Mouse (Mus musculus) limb, embryonic 12.5 days (tissue): ENCODE data around the gene Aen. TPM values are rescaled to one million over a fixed set of nuclear protein-coding genes. Genes with fewer than 3 reads are reported as not detected.
A peak's percentile ranks its signal among the peaks of the same experiment; 100 is the strongest.

Experiments
- ATAC-seq: fragments of 200-750 bp; cut with Nextera tagmentation; 2 replicates; pipeline ENCODE4 v1.8.0; 2017; ENCODE audit warnings: low read depth, moderate TSS enrichment; ENCODE audit not compliant: insufficient number of reproducible peaks, insufficient read depth, low FRiP score, low TSS enrichment
- H3K27ac ChIP-seq: fragments of 300-500 bp; sonication (generic); 2 replicates; pipeline ENCODE4 v1.5.1; 2016; ENCODE audit warnings: mild to moderate bottlenecking, moderate library complexity
- H3K27me3 ChIP-seq: fragments of 300-500 bp; sonication (generic); 2 replicates; pipeline ENCODE4 v1.6.1; 2016; ENCODE audit warnings: mild to moderate bottlenecking, moderate library complexity
- H3K36me3 ChIP-seq: fragments of 300-500 bp; sonication (generic); 2 replicates; pipeline ENCODE4 v1.6.1; 2016; ENCODE audit warnings: mild to moderate bottlenecking, moderate library complexity
- H3K4me1 ChIP-seq: fragments of 300-500 bp; sonication (generic); replicated peaks from 2 replicates; pipeline ENCODE4 v1.6.1; 2016
- H3K4me2 ChIP-seq: fragments of 300-500 bp; sonication (generic); 2 replicates; pipeline ENCODE4 v1.6.1; 2016; ENCODE audit warnings: mild to moderate bottlenecking, moderate library complexity
- H3K4me3 ChIP-seq: fragments of 300-500 bp; sonication (generic); replicated peaks from 2 replicates; pipeline ENCODE4 v1.5.1; 2016; ENCODE audit warnings: mild to moderate bottlenecking
- H3K9ac ChIP-seq: fragments of 300-500 bp; sonication (generic); replicated peaks from 2 replicates; pipeline ENCODE4 v1.6.1; 2016; ENCODE audit warnings: mild to moderate bottlenecking, moderate library complexity
- H3K9me3 ChIP-seq: fragments of 300-500 bp; sonication (generic); 2 replicates; pipeline ENCODE4 v1.6.1; 2016; ENCODE audit warnings: mild to moderate bottlenecking, moderate library complexity
- WGBS: fragments of 180-500 bp; shearing (Covaris S2); methylation state at CpG from one replicate; pipeline ENCODE4 v1.1.7; 2016; 5-methylcytosine and 5-hydroxymethylcytosine counted together
- microRNA-seq: library from miRNA; unstranded; fragments of <30 nt; microRNA quantifications from one replicate; pipeline ENCODE4, GENCODE M21; 2017
- polyA plus RNA-seq: library from polyadenylated mRNA; unstranded; fragments of >200 nt; fragmentation: Nextera tagmentation; extraction: Ambion mirVana; gene quantifications from 2 replicates; pipeline ENCODE4 v1.2.1, GENCODE M21; 2016

The Aen gene
- polyA plus RNA-seq, 1 experiment from 2014 or later: 36.4 TPM

DNA sequence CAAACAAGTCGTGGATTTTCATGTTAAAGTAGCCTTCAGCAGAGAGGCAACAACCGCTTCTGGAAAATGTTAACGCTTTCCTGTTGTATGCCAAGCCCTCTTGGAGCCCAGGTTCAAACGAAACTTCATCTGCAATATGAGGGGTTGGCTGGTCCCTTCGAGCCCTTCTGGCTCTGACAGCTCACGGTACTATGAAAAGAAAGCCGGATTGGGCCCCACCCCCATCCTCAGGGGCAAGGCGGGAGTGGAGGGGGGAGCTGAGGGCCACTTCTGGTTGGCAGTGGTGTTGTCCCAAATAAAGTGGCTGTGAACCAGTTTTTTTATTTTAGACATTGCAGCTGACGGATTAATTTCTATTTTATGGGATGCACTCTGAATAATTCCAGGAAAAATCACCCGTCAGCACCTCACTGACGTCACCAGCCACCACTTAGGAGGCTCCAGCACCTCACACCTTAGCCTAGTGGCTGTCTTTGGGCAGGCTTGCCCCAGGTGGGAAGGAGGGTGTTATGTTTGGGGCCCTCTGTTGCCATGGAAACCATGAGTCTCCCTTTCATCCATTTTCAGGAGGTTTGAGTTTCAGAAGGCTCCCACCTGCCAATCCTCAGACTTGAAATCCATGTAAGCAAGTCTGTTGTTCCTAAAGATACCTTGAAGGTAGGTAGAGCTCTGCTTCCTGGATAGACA, 58.4 kb downstream of the Aen start:
- H3K36me3 ChIP-seq: no peaks in the 10 kb centered on the region
- H3K9me3 ChIP-seq: no peaks in the 10 kb centered on the region
- 21% methylated on average over 11 of the region's 11 CpGs for WGBS
- H3K4me2 ChIP-seq: peak overlapping the region; percentile 42
- peak overlapping the region; percentile 8; the same call in 1 of the 2 replicates for H3K4me3 ChIP-seq
- H3K9ac ChIP-seq: no peak overlapping the region
- H3K27ac ChIP-seq: peak overlapping the region; percentile 31; the same call in 1 of the 2 replicates
- H3K4me1 ChIP-seq: peaks cover 17% of the 10 kb centered on the region
- no peak for ATAC-seq
- no peaks in the 10 kb centered on the region for H3K27me3 ChIP-seq

DNA sequence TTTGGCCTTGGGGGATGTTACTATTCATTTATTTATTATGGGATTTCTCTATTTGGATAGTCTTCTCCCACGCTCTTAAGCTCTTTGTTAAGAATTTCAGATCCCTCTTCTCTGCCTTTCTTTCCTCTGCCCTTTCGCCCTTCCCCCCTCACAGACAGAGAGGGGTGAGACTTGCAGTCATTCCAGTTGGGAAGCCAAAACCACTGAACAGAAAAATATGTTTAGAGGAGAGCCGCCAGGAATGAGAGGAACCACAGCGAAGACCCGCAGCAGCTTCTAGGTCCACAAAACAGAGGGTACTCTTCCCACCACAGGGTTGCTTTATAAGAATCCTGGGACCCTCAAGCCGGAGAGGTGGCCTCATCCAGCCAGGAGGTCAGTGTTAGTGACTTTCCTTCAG, 59.0 kb downstream of the Aen start:
- H3K27ac ChIP-seq: no peak overlapping the region
- WGBS: 80% methylated on average over 6 of the region's 6 CpGs

DNA sequence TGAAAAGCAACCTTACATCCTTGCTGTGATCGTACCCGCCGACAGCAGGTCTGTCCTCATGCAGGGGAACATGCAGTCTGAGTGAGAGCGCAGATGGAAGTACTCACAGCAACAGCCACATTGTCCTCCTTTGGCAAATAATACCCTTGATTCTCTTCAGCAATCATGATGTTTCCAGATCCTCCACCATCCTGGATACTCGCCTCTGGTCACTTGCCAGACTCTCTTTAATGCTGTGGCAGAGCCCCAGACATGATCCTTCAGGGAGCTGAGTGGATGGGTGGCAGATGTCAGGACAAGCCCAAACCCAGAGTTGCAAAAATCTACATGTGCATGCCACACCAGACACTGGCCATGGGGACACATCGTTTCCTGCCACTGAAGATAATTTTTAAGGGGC, 59.4 kb downstream of the Aen start:
- Histone ChIP-seq H3K4me1 (peaks cover 17% of the 10 kb centered on the region), H3K9ac (no peak overlapping the region), H3K27me3 (no peaks in the 10 kb centered on the region), H3K4me3 (no peak overlapping the region), H3K9me3 (no peaks in the 10 kb centered on the region), H3K4me2 (no peak overlapping the region), H3K27ac (no peak overlapping the region), H3K36me3 (no peaks in the 10 kb centered on the region)
- 81% methylated on average over 6 of the region's 6 CpGs for WGBS
- no peak for ATAC-seq

More for the DNA sequence above, 59.0 kb downstream of the Aen start:
- Histone ChIP-seq H3K9ac (no peak overlapping the region), H3K36me3 (no peaks in the 10 kb centered on the region), H3K27me3 (no peaks in the 10 kb centered on the region), H3K4me2 (0 out of 2 replicates have a peak overlapping the region, but pooled peaks have one; percentile 42), H3K4me1 (peaks cover 17% of the 10 kb centered on the region), H3K4me3 (no peak overlapping the region), H3K9me3 (no peaks in the 10 kb centered on the region)
- no peak for ATAC-seq

DNA sequence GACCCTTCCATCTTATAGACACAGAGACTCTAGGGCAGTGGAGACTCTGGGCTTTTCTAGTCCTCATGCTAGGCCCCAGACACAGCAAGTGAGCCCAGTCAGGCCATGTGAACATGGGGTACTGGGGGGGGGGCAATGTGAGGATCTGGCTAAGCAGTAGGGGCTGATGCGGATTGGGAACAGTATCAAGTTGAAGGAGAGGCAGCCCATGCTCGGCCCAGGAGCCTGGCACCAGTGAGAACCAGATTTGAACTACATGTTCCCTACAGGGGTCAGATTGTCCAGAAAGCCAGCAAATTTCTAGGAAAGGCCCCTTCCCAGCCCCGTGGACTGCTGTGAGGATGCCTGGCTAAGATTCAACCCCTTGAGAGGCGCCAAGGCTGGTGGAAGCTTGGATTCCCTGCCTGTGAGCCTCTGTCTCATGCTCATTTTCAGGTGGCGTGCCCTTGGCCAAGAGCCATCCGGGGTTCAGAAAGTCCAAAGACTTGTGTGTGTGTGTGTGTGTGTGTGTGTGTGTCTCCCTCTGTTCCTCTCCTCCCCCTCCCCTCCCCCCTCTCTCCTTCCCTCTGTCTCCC, 62.9 kb downstream of the Aen start:
- H3K27ac ChIP-seq: no peak overlapping the region
- no peak overlapping the region for H3K4me2 ChIP-seq
- WGBS: 43% methylated on average over 6 of the region's 6 CpGs
- H3K9ac ChIP-seq: no peak overlapping the region
- H3K36me3 ChIP-seq: no peaks in the 10 kb centered on the region
- no peak for ATAC-seq
- H3K4me1 ChIP-seq: peaks cover 16% of the 10 kb centered on the region
- no peaks in the 10 kb centered on the region for H3K27me3 ChIP-seq
- H3K4me3 ChIP-seq: no peak overlapping the region
- H3K9me3 ChIP-seq: no peaks in the 10 kb centered on the region

Small RNA genes within 50 kb of the gene (microRNA-seq; reads per million reads assigned to microRNA genes)
- gene Mir7-2: 5.6 reads per million, percentile 17 among the genes with 10 or more reads in this experiment

Other genes starting within 250 kb of the Aen start
- gene Ntrk3, start 157.8 kb upstream of the Aen start, polyA plus RNA-seq: 0.18 and 0.64 TPM in 2 replicates
- gene Mrps11, start 112.7 kb upstream of the Aen start, polyA plus RNA-seq: 77.5 and 84.1 TPM in 2 replicates
- gene Mrpl46, start 112.3 kb upstream of the Aen start, polyA plus RNA-seq: 66.4 and 69.6 TPM in 2 replicates
- 23.9 and 25.2 TPM in 2 replicates for gene Det1, start 48.6 kb upstream of the Aen start, polyA plus RNA-seq
- gene Isg20, start 17.6 kb downstream of the Aen start, polyA plus RNA-seq: 0.25 and 0.65 TPM in 2 replicates
- 4.9 and 10.3 TPM in 2 replicates for gene Acan, start 157.6 kb downstream of the Aen start, polyA plus RNA-seq
- 0.95 and 2.0 TPM in 2 replicates for gene Hapln3, start 235.2 kb downstream of the Aen start, polyA plus RNA-seq